Mouse (Mus musculus) hindbrain, embryonic 12.5 days (tissue): Measurements from ENCODE around the gene Pik3r1. TPM values are rescaled to one million over a fixed set of nuclear protein-coding genes. Genes with fewer than 3 reads are reported as not detected.

Experiments used
- ATAC-seq: fragments of 200-750 bp; cut with Nextera tagmentation; 2 replicates; pipeline ENCODE4 v1.8.0; 2017; ENCODE audit warnings: moderate TSS enrichment; ENCODE audit not compliant: low FRiP score
- H3K27ac ChIP-seq: fragments of 300-500 bp; sonication (generic); 2 replicates; pipeline ENCODE4 v1.5.1; 2016; ENCODE audit warnings: mild to moderate bottlenecking
- H3K27me3 ChIP-seq: fragments of 300-500 bp; sonication (generic); 2 replicates; pipeline ENCODE4 v1.6.1; 2016; ENCODE audit warnings: mild to moderate bottlenecking
- H3K36me3 ChIP-seq: fragments of 300-500 bp; sonication (generic); 2 replicates; pipeline ENCODE4 v1.6.1; 2016; ENCODE audit warnings: mild to moderate bottlenecking
- H3K4me1 ChIP-seq: fragments of 300-500 bp; sonication (generic); 2 replicates; pipeline ENCODE4 v1.6.1; 2016
- H3K4me2 ChIP-seq: fragments of 300-500 bp; sonication (generic); replicated peaks from 2 replicates; pipeline ENCODE4 v1.6.1; 2016; ENCODE audit warnings: mild to moderate bottlenecking
- H3K4me3 ChIP-seq: fragments of 300-500 bp; sonication (generic); 2 replicates; pipeline ENCODE4 v1.5.1; 2016; ENCODE audit warnings: mild to moderate bottlenecking
- H3K9ac ChIP-seq: fragments of 300-500 bp; sonication (generic); 2 replicates; pipeline ENCODE4 v1.6.1; 2016; ENCODE audit warnings: mild to moderate bottlenecking, moderate library complexity
- H3K9me3 ChIP-seq: fragments of 300-500 bp; sonication (generic); replicated peaks from 2 replicates; pipeline ENCODE4 v1.6.1; 2016; ENCODE audit warnings: mild to moderate bottlenecking
- WGBS: fragments of 180-500 bp; shearing (Covaris S2); methylation state at CpG from one replicate; pipeline ENCODE4 v1.1.7; 2016; 5-methylcytosine and 5-hydroxymethylcytosine counted together
- polyA plus RNA-seq: library from polyadenylated mRNA; unstranded; fragments of >200 nt; fragmentation: Nextera tagmentation; extraction: Ambion mirVana; gene quantifications from 2 replicates; pipeline ENCODE4 v1.2.1, GENCODE M21; 2016

Pik3r1 gene
- 31.4 and 34.9 TPM in 2 replicates for polyA plus RNA-seq

- no peaks in the 10 kb centered on the region for H3K9me3 ChIP-seq
These were observed at the start of gene Pik3r1 for GRCm38 (mm10) chr13:101767809-101768629. TSS of gene Pik3r1 (minus strand) at chr13:101768217.

GRCm38 (mm10) chr13:101813267-101813900 is 45.4 kb upstream of the Pik3r1 start:
- 9% methylated on average over 10 of the region's 10 CpGs for WGBS
- H3K27ac ChIP-seq, result no peak overlapping the region; the same call in 1 of the 2 replicates
- no peak overlapping the region for H3K9ac ChIP-seq
- peaks cover 10% of the 10 kb centered on the region for H3K4me1 ChIP-seq
- 0 out of 2 replicates have a peak, but pooled peaks cover 3% of the 10 kb centered on the region for H3K27me3 ChIP-seq
- H3K36me3 ChIP-seq, result no peaks in the 10 kb centered on the region
- H3K4me2 ChIP-seq, result peak overlapping the region; percentile 31
- H3K9me3 ChIP-seq, result no peaks in the 10 kb centered on the region
- no peak overlapping the region for H3K4me3 ChIP-seq
- peak; percentile 78 for ATAC-seq

More at GRCm38 (mm10) chr13:101767809-101768629, at the start of gene Pik3r1:
- under 1% methylated on average over 75 of the region's 76 CpGs for WGBS
- H3K27me3 ChIP-seq, result no peaks in the 10 kb centered on the region
- peak; percentile 97 for ATAC-seq
- H3K27ac ChIP-seq, result peak within 1 kb of the TSS; percentile 97
- peaks cover 19% of the 10 kb centered on the region for H3K4me1 ChIP-seq
- H3K36me3 ChIP-seq, result no peaks in the 10 kb centered on the region
- H3K9ac ChIP-seq, result peak within 1 kb of the TSS; percentile 96
- H3K4me3 ChIP-seq, result peak within 1 kb of the TSS; percentile 91
- H3K4me2 ChIP-seq, result peak within 1 kb of the TSS; percentile 90

- Histone ChIP-seq H3K36me3 (no peaks in the 10 kb centered on the region), H3K4me1 (peaks cover 10% of the 10 kb centered on the region), H3K4me3 (no peak overlapping the region), H3K4me2 (no peak overlapping the region), H3K27ac (no peak overlapping the region), H3K27me3 (0 out of 2 replicates have a peak, but pooled peaks cover 3% of the 10 kb centered on the region), H3K9me3 (no peaks in the 10 kb centered on the region), H3K9ac (no peak overlapping the region)
- no peak for ATAC-seq
- 71% methylated on average over 5 of the region's 5 CpGs for WGBS
These were observed 44.3 kb upstream of the Pik3r1 start for GRCm38 (mm10) chr13:101812341-101812740.

GRCm38 (mm10) chr13:101811882-101812281 is 43.9 kb upstream of the Pik3r1 start:
- H3K4me2 ChIP-seq, result no peak overlapping the region
- 47% methylated on average over 9 of the region's 9 CpGs for WGBS
- no peaks in the 10 kb centered on the region for H3K36me3 ChIP-seq
- peaks cover 10% of the 10 kb centered on the region for H3K4me1 ChIP-seq
- H3K27ac ChIP-seq, result no peak overlapping the region
- no peak; the same call in 1 of the 2 replicates for ATAC-seq
- H3K4me3 ChIP-seq, result no peak overlapping the region
- H3K9ac ChIP-seq, result no peak overlapping the region
- no peaks in the 10 kb centered on the region for H3K9me3 ChIP-seq
- 0 out of 2 replicates have a peak, but pooled peaks cover 3% of the 10 kb centered on the region for H3K27me3 ChIP-seq

DNA sequence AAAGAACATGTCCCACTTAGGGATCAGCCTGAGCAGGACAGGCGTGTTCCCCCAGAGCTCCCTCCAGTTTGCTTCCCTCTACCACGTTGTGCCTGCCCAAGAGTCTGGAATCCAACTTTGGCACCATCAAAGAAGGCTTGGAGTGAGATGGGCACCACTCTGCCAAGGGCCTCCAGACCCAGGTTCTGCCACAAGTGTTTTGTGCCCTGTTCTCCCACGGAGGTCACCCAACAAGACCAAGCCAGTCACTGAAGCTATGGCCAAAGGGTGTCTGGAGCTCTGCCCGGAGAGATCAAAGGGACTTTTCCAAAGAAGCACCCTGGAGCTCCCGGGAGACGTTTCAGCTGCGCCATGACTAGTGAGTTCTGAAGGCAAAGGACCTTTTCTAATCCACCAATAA is 42.6 kb upstream of the Pik3r1 start:
- Histone ChIP-seq H3K27ac (no peak overlapping the region), H3K36me3 (no peaks in the 10 kb centered on the region), H3K9ac (no peak overlapping the region), H3K9me3 (no peaks in the 10 kb centered on the region), H3K4me2 (no peak overlapping the region), H3K4me3 (no peak overlapping the region), H3K4me1 (peaks cover 10% of the 10 kb centered on the region), H3K27me3 (0 out of 2 replicates have a peak, but pooled peaks cover 3% of the 10 kb centered on the region)
- no peak for ATAC-seq
- WGBS, result 82% methylated on average over 7 of the region's 7 CpGs

DNA sequence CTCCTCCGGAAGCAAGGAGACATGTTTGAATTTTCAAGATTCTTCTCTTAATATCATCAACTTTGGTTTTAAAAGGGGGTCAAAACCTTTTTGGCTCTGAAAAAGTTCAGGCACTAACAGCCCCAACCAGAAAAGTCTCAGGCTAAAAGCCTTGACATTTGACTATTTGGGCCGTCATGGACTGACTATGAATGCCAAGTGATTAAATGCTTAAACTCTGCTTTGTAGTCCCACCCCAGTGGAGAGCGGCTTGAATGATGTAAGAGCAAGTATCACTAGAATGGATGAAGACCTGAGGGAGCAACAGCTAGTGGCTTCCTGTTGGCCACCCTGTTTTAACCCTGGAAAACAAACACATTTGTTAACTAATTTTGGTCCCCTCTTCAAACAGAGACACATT is 41.8 kb upstream of the Pik3r1 start:
- Histone ChIP-seq H3K4me1 (peaks cover 10% of the 10 kb centered on the region), H3K4me3 (no peak overlapping the region), H3K9me3 (no peaks in the 10 kb centered on the region), H3K4me2 (no peak overlapping the region), H3K27me3 (0 out of 2 replicates have a peak, but pooled peaks cover 3% of the 10 kb centered on the region), H3K27ac (no peak overlapping the region), H3K9ac (no peak overlapping the region), H3K36me3 (no peaks in the 10 kb centered on the region)
- no peak for ATAC-seq
- 89% methylated on average over 3 of the region's 3 CpGs for WGBS

DNA sequence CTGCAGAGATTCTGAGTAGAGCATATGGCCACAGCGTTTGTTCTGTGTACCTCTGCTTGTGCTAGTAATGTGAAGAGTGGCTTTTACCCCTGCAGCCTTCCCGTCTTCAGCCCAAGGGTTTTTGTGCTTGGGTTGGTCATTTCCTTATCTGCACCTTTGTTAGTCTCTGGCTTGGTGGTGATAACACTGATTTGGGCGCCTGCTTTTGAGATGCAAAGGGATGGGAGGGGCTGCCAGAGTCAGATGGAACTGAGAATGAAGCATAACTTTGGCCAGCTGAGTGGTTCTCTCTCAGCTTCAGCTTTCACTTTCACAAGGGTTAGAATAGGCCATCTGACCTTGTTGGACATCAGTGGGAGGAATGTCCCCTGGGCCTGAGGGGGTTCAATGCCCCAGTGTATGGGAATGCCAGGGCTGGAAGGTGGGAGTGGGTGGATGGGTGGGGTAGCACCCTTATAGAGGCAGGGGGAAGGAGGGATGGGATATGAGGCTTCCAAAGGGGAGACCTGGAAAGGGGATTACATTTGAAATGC is 37.6 kb upstream of the Pik3r1 start:
- H3K4me1 ChIP-seq, result peaks cover 7% of the 10 kb centered on the region
- whole genome bisulfite sequencing, result 67% methylated on average over 3 of the region's 3 CpGs
- no peak overlapping the region for H3K4me3 ChIP-seq
- H3K27ac ChIP-seq, result no peak overlapping the region
- no peaks in the 10 kb centered on the region for H3K36me3 ChIP-seq
- H3K9ac ChIP-seq, result no peak overlapping the region
- no peak overlapping the region for H3K4me2 ChIP-seq
- no peaks in the 10 kb centered on the region for H3K9me3 ChIP-seq
- no peak for ATAC-seq
- 0 out of 2 replicates have a peak, but pooled peaks cover under 1% of the 10 kb centered on the region for H3K27me3 ChIP-seq

DNA sequence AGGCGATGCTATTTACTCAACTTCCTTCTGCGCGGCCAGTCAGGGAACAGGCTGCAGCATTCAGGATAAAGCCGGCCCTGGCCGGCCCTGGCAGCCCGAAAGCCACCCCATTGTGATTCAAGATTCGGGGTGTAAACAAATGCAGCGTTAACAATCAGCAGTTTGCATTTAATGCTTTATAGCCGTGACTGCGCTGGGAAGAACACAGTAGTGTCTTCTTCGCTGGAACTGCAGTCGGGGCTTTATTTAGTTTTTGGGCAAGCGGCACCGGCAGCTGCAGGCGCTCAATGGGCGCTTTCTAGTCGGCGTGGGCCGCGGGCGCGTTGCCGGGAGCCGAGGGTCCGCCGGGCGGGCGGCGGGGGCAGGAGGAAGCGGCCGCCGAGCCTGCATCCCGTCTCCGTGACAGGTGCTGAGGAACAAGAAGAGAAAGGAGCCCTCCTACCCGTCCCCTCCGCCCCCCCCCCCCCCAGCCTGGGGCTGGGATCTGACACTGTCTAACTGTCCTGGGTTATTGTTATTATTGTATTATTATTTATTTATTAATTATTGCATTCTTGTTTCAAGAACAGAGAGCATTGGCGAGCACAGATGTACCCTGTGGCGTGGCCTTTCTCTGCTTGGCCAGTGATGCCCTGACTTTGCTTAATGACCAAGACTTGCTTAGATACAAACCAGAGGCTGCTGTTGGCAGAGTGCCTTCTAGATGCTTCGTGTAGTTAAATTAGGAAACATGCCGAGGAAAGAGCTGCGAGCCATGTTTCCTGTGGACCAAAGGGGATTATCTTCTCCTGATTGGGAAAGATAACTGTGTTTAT is 33.6 kb upstream of the Pik3r1 start:
- peak overlapping the region; percentile 87 for H3K27ac ChIP-seq
- no peaks in the 10 kb centered on the region for H3K36me3 ChIP-seq
- peak overlapping the region; percentile 67 for H3K9ac ChIP-seq
- peak overlapping the region; percentile 39 for H3K4me3 ChIP-seq
- ATAC-seq, result peak; percentile 95
- 2% methylated on average over 39 of the region's 41 CpGs for WGBS
- H3K9me3 ChIP-seq, result no peaks in the 10 kb centered on the region
- H3K4me2 ChIP-seq, result peak overlapping the region; percentile 63
- no peaks in the 10 kb centered on the region; the same call in 1 of the 2 replicates for H3K27me3 ChIP-seq
- H3K4me1 ChIP-seq, result peaks cover 11% of the 10 kb centered on the region

DNA sequence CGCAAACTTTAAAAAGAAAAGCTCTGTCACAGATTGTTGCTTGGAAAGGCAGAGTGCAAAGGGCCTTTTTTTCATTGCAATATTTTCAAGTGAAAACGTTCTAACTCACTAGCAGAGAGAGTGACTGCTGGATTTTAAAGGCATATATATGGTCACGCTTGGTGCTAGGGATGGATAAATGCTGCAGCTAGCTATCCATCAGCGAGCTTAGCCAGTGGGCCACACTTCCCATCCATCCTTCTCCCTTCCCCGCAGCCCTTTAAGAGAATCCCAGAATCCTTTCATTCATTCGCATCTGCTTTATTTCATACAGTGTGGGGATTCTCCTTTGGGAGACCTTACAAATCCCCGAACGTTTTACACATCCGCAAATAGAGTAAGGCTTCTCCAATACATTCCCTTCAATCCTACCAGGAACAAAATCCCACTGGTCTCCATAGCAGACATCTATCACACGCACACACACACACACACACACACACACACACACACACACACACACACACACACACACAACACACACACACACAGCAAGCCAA is 32.9 kb upstream of the Pik3r1 start:
- ATAC-seq, result peak; percentile 33
- peak overlapping the region; percentile 67 for H3K9ac ChIP-seq
- peak overlapping the region; percentile 87 for H3K27ac ChIP-seq
- H3K9me3 ChIP-seq, result no peaks in the 10 kb centered on the region
- no peaks in the 10 kb centered on the region for H3K36me3 ChIP-seq
- peaks cover 11% of the 10 kb centered on the region for H3K4me1 ChIP-seq
- peak overlapping the region; percentile 63 for H3K4me2 ChIP-seq
- WGBS, result 21% methylated on average over 10 of the region's 10 CpGs
- peak overlapping the region; percentile 39 for H3K4me3 ChIP-seq
- H3K27me3 ChIP-seq, result no peaks in the 10 kb centered on the region; the same call in 1 of the 2 replicates

DNA sequence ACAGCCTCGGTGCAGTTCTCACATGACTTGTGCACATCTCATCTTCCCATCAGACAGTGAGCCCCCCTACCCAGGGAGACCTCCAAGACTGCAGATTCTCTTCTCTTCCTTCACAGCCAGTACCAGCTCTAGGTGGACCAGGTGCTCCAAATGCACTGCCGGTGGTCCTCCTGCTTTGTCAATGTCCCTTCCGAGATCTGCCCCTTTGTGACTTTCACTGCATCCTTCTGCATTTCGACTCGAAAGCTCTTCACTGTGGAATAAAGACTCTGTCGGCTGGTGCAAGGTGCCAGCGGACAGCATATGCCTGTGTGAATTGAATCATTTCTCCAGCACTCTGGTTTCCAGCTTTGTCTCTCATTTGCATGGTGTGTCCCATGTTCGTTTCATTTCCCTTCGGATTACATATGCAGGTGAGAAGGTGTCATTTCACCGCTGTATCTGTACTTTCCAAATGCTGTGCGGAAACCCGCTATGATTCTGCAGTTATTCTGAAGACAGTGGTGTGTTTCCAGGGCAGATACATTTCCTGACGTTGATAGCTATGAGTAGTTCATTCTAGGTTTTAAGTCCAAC is 32.1 kb upstream of the Pik3r1 start:
- Histone ChIP-seq H3K9ac (no peak overlapping the region), H3K36me3 (no peaks in the 10 kb centered on the region), H3K4me1 (peaks cover 11% of the 10 kb centered on the region), H3K27me3 (no peaks in the 10 kb centered on the region; the same call in 1 of the 2 replicates), H3K4me3 (no peak overlapping the region), H3K9me3 (no peaks in the 10 kb centered on the region), H3K27ac (no peak overlapping the region), H3K4me2 (no peak overlapping the region)
- 76% methylated on average over 13 of the region's 13 CpGs for WGBS
- no peak for ATAC-seq

DNA sequence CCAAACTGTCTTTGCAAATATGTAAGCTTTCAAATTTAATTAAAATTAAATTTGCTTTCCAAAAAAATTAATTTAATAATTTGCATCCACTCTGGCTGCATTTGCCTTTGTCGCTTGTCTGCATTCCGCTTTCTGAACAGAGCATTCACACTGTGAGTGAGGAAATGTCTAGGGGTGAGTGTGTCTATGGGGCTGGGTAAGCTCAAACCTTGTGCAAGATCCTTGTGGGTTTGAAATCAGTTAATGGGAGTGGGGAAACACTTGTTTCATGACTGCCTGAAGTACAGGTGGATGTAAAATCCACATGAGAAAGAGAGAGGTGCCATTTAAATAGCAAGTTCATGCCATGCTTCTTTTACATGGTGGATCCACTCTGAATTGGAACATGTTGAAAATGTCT is 31.3 kb upstream of the Pik3r1 start:
- Histone ChIP-seq H3K36me3 (no peaks in the 10 kb centered on the region), H3K4me3 (no peak overlapping the region), H3K9ac (no peak overlapping the region), H3K4me1 (peaks cover 11% of the 10 kb centered on the region), H3K27me3 (no peaks in the 10 kb centered on the region; the same call in 1 of the 2 replicates), H3K4me2 (no peak overlapping the region), H3K27ac (no peak overlapping the region), H3K9me3 (no peaks in the 10 kb centered on the region)
- WGBS, result 91% methylated on average over 2 of the region's 2 CpGs
- no peak for ATAC-seq
